Mouse (Mus musculus): ENCODE measurements at regions not wholly inside any gene's neighbourhood (a gene's known extent, or its start where the extent isn't known, plus 50 kb on each side); places are given as distances from the start of the nearest gene placed in this dataset.

- no peak for DNase-seq (ENCODE audit: low spot score in 2 of 2)
These were observed 936.8 kb upstream of the Lcorl start for GRCm38 (mm10) chr5:46794028-46794705.

- DNase-seq (ENCODE audit: low spot score in 2 of 2) = no peak
These were observed 933.6 kb upstream of the Lcorl start for GRCm38 (mm10) chr5:46791051-46791450.

GRCm38 (mm10) chr5:46790536-46790935 lies 933.1 kb upstream of the Lcorl start:
- no peak for DNase-seq (ENCODE audit: low spot score in 2 of 2)

GRCm38 (mm10) chr5:46787079-46787478 lies 929.7 kb upstream of the Lcorl start:
- DNase-seq (ENCODE audit: low spot score in 2 of 2) = no peak

- no peak for DNase-seq (ENCODE audit: low spot score in 2 of 2)
These were observed 898.7 kb upstream of the Lcorl start for GRCm38 (mm10) chr5:46756094-46756493.

- no peak for DNase-seq (ENCODE audit: low spot score in 2 of 2)
These were observed 882.7 kb upstream of the Lcorl start for GRCm38 (mm10) chr5:46740034-46740582.

GRCm38 (mm10) chr5:46732510-46732909 lies 875.1 kb upstream of the Lcorl start:
- no peak for DNase-seq (ENCODE audit: low spot score in 2 of 2)

- DNase-seq (ENCODE audit: low spot score in 2 of 2) = no peak
These were observed 874.6 kb upstream of the Lcorl start for GRCm38 (mm10) chr5:46732025-46732424.

- DNase-seq (ENCODE audit: low spot score in 2 of 2) = no peak
These were observed 873.9 kb upstream of the Lcorl start for GRCm38 (mm10) chr5:46731297-46731696.

- no peak for DNase-seq (ENCODE audit: low spot score in 2 of 2)
These were observed 852.2 kb upstream of the Lcorl start for GRCm38 (mm10) chr5:46709596-46709995.

- no peak for DNase-seq (ENCODE audit: low spot score in 2 of 2)
These were observed 850.4 kb upstream of the Lcorl start for GRCm38 (mm10) chr5:46707845-46708244.

GRCm38 (mm10) chr5:46707021-46707420 lies 849.6 kb upstream of the Lcorl start:
- DNase-seq (ENCODE audit: low spot score in 2 of 2) = no peak

- DNase-seq (ENCODE audit: low spot score in 2 of 2) = no peak
These were observed 820.6 kb upstream of the Lcorl start for GRCm38 (mm10) chr5:46678007-46678406.

- DNase-seq (ENCODE audit: low spot score in 2 of 2) = no peak
These were observed 817.5 kb upstream of the Lcorl start for GRCm38 (mm10) chr5:46674810-46675502.

- DNase-seq (ENCODE audit: low spot score in 2 of 2) = no peak
These were observed 816.0 kb upstream of the Lcorl start for GRCm38 (mm10) chr5:46673413-46673812.

- DNase-seq (ENCODE audit: low spot score in 2 of 2) = no peak
These were observed 813.1 kb upstream of the Lcorl start for GRCm38 (mm10) chr5:46670484-46670883.

GRCm38 (mm10) chr5:46666250-46666649 lies 808.8 kb upstream of the Lcorl start:
- DNase-seq (ENCODE audit: low spot score in 2 of 2) = peak in 1 of 2 experiments; percentile 3

GRCm38 (mm10) chr5:46657065-46657464 lies 799.6 kb upstream of the Lcorl start:
- no peak for DNase-seq (ENCODE audit: low spot score in 2 of 2)

- no peak for DNase-seq (ENCODE audit: low spot score in 2 of 2)
These were observed 796.8 kb upstream of the Lcorl start for GRCm38 (mm10) chr5:46654189-46654588.

- no peak for DNase-seq (ENCODE audit: low spot score in 2 of 2)
These were observed 785.6 kb upstream of the Lcorl start for GRCm38 (mm10) chr5:46643009-46643408.

GRCm38 (mm10) chr5:46635116-46635668 lies 777.8 kb upstream of the Lcorl start:
- DNase-seq (ENCODE audit: low spot score in 2 of 2) = no peak
